Mouse (Mus musculus) kidney, postnatal 0 days (tissue): ENCODE data around the gene Pxmp2. TPM values are rescaled to one million over a fixed set of nuclear protein-coding genes. Genes with fewer than 3 reads are reported as not detected.

ENCODE experiments used
- ATAC-seq: fragments of 200-750 bp; cut with Nextera tagmentation; replicated peaks from 2 replicates; pipeline ENCODE4 v1.8.0; 2017; ENCODE audit warnings: low read depth, moderate number of reproducible peaks, moderate TSS enrichment, moderate library complexity; ENCODE audit not compliant: low FRiP score
- DNase-seq: peaks from one replicate; pipeline ENCODE4 v3.0.0-alpha.2; 2016; ENCODE audit warnings: low spot score
- H3K27ac ChIP-seq: fragments of 300-500 bp; sonication (generic); 2 replicates; pipeline ENCODE4 v1.5.1; 2014; ENCODE audit warnings: mild to moderate bottlenecking
- H3K27me3 ChIP-seq: fragments of 300-500 bp; sonication (generic); 2 replicates; pipeline ENCODE4 v1.6.1; 2014; ENCODE audit warnings: low read length, mixed read lengths; ENCODE audit not compliant: insufficient read depth
- H3K36me3 ChIP-seq: fragments of 300-500 bp; sonication (generic); 2 replicates; pipeline ENCODE4 v1.6.1; 2014; ENCODE audit warnings: low read length, mixed read lengths; ENCODE audit not compliant: insufficient read depth
- H3K4me1 ChIP-seq: fragments of 300-500 bp; sonication (generic); replicated peaks from 2 replicates; pipeline ENCODE4 v1.6.1; 2014; ENCODE audit warnings: antibody characterized with exemption, low read length, mixed read lengths; ENCODE audit not compliant: insufficient read depth
- H3K4me2 ChIP-seq: fragments of 300-500 bp; sonication (generic); 2 replicates; pipeline ENCODE4 v1.6.1; 2014; ENCODE audit warnings: mild to moderate bottlenecking, low read length, moderate library complexity, mixed read lengths
- H3K4me3 ChIP-seq: fragments of 300-500 bp; sonication (generic); replicated peaks from 2 replicates; pipeline ENCODE4 v1.5.1; 2014; ENCODE audit warnings: low read depth, low read length
- H3K9ac ChIP-seq: fragments of 300-500 bp; sonication (generic); 2 replicates; pipeline ENCODE4 v1.6.1; 2014; ENCODE audit warnings: low read depth, low read length
- H3K9me3 ChIP-seq: fragments of 300-500 bp; sonication (generic); replicated peaks from 2 replicates; pipeline ENCODE4 v1.6.1; 2016; ENCODE audit warnings: low read length, inconsistent platforms, mixed read lengths
- CTCF ChIP-seq: IDR thresholded peaks from 2 replicates; pipeline ENCODE4 v1.5.1; 2016; ENCODE audit warnings: antibody characterized with exemption, low read depth, mild to moderate bottlenecking, moderate library complexity
- WGBS: fragments of 180-500 bp; shearing (Covaris S2); extraction: QIAGEN DNeasy Blood & Tissue Kit; methylation state at CpG from one replicate; pipeline ENCODE4 v1.1.7; 2014; 5-methylcytosine and 5-hydroxymethylcytosine counted together
- polyA plus RNA-seq: library from polyadenylated mRNA; unstranded; fragments of >200 nt; fragmentation: Nextera tagmentation; extraction: Ambion mirVana; gene quantifications from 2 replicates; pipeline ENCODE4 v1.2.1, GENCODE M21; 2015

Pxmp2 gene
- polyA plus RNA-seq, 1 experiment from 2014 or later, result 57.6 TPM

- Histone ChIP-seq H3K9ac (no peak overlapping the region), H3K9me3 (no peaks in the 10 kb centered on the region), H3K27me3 (no peaks in the 10 kb centered on the region), H3K27ac (no peak overlapping the region), H3K4me3 (no peak overlapping the region), H3K4me1 (no peaks in the 10 kb centered on the region), H3K36me3 (peaks cover 12% of the 10 kb centered on the region; the same call in 1 of the 2 replicates), H3K4me2 (no peak overlapping the region)
- no peak for DNase-seq
- no peak for TF ChIP-seq CTCF
- WGBS, result 97% methylated on average over 1 of the region's 1 CpGs
- ATAC-seq, result no peak
Observed at GRCm38 (mm10) chr5:110291649-110292048, 5.7 kb upstream of the Pxmp2 start.

- 63% methylated on average over 2 of the region's 2 CpGs for WGBS
- peaks cover 3% of the 10 kb centered on the region; the same call in 1 of the 2 replicates for H3K36me3 ChIP-seq
- H3K4me3 ChIP-seq, result peak overlapping the region; percentile 69; the same call in 1 of the 2 replicates
- no peak for TF ChIP-seq CTCF
- H3K27ac ChIP-seq, result no peak overlapping the region
- H3K4me1 ChIP-seq, result peaks cover 9% of the 10 kb centered on the region; the same call in 1 of the 2 replicates
- no peak overlapping the region for H3K9ac ChIP-seq
- DNase-seq (no peak), ATAC-seq (no peak)
- H3K9me3 ChIP-seq, result no peaks in the 10 kb centered on the region
- H3K27me3 ChIP-seq, result no peaks in the 10 kb centered on the region
- H3K4me2 ChIP-seq, result peak overlapping the region; percentile 29; the same call in 1 of the 2 replicates
Observed at GRCm38 (mm10) chr5:110287084-110287475, 1.1 kb upstream of the Pxmp2 start.

GRCm38 (mm10) chr5:110286446-110287083 is 579 bp upstream of the Pxmp2 start:
- peak overlapping the region; percentile 98 for H3K4me2 ChIP-seq

GRCm38 (mm10) chr5:110285156-110285555 is 830 bp downstream of the Pxmp2 start:
- Histone ChIP-seq H3K27ac (peak overlapping the region; percentile 67), H3K4me2 (peak overlapping the region; percentile 98), H3K9me3 (no peaks in the 10 kb centered on the region), H3K4me1 (peaks cover 9% of the 10 kb centered on the region; the same call in 1 of the 2 replicates), H3K36me3 (no peaks in the 10 kb centered on the region), H3K27me3 (no peaks in the 10 kb centered on the region), H3K9ac (peak overlapping the region; percentile 85), H3K4me3 (peak overlapping the region; percentile 69)
- 6% methylated on average over 15 of the region's 15 CpGs for WGBS
- TF ChIP-seq CTCF, result no peak
- ATAC-seq (no peak), DNase-seq (no peak)

More at GRCm38 (mm10) chr5:110286446-110287083, 579 bp upstream of the Pxmp2 start:
- TF ChIP-seq CTCF, result no peak
- Histone ChIP-seq H3K4me1 (peaks cover 9% of the 10 kb centered on the region; the same call in 1 of the 2 replicates), H3K27ac (0 out of 2 replicates have a peak overlapping the region, but pooled peaks have one; percentile 64), H3K9me3 (no peaks in the 10 kb centered on the region), H3K27me3 (no peaks in the 10 kb centered on the region), H3K36me3 (peaks cover 1% of the 10 kb centered on the region; the same call in 1 of the 2 replicates), H3K4me3 (peak overlapping the region; percentile 69), H3K9ac (peak overlapping the region; percentile 85)
- ATAC-seq (no peak), DNase-seq (peak; percentile 32)
- WGBS, result 2% methylated on average over 30 of the region's 31 CpGs

GRCm38 (mm10) chr5:110284536-110284935 is 1.4 kb downstream of the Pxmp2 start:
- no peak overlapping the region for H3K9ac ChIP-seq
- H3K4me3 ChIP-seq, result peak overlapping the region; percentile 69
- WGBS, result 4% methylated on average over 4 of the region's 4 CpGs
- H3K4me2 ChIP-seq, result peak overlapping the region; percentile 98
- TF ChIP-seq CTCF, result peak; percentile 76
- peaks cover 9% of the 10 kb centered on the region; the same call in 1 of the 2 replicates for H3K4me1 ChIP-seq
- no peaks in the 10 kb centered on the region for H3K27me3 ChIP-seq
- ATAC-seq, result no peak
- no peaks in the 10 kb centered on the region for H3K36me3 ChIP-seq
- DNase-seq, result peak; percentile 81
- H3K27ac ChIP-seq, result 0 out of 2 replicates have a peak overlapping the region, but pooled peaks have one; percentile 43
- H3K9me3 ChIP-seq, result no peaks in the 10 kb centered on the region

- Histone ChIP-seq H3K9ac (no peak overlapping the region), H3K4me3 (no peak overlapping the region), H3K27ac (no peak overlapping the region), H3K4me1 (peaks cover 9% of the 10 kb centered on the region; the same call in 1 of the 2 replicates), H3K27me3 (no peaks in the 10 kb centered on the region), H3K9me3 (no peaks in the 10 kb centered on the region), H3K4me2 (no peak overlapping the region), H3K36me3 (no peaks in the 10 kb centered on the region)
- WGBS, result 72% methylated on average over 2 of the region's 2 CpGs
- no peak for DNase-seq
- no peak for ATAC-seq
- no peak for TF ChIP-seq CTCF
Observed at GRCm38 (mm10) chr5:110281984-110282383, 4.0 kb downstream of the Pxmp2 start.
